Mouse (Mus musculus) testis, adult 2 months (tissue): ENCODE results near the gene Anapc7. TPM values are rescaled to one million over a fixed set of nuclear protein-coding genes. Genes with fewer than 3 reads are reported as not detected.

ENCODE experiments used
- H3K27ac ChIP-seq: fragments of 200-500 bp; 2 replicates; pipeline ENCODE4 v1.5.1; 2012; ENCODE audit warnings: low read depth, low read length; ENCODE audit not compliant: control insufficient read depth, insufficient read depth
- H3K27me3 ChIP-seq: fragments of 200-500 bp; 2 replicates; pipeline ENCODE4 v1.6.1; 2012; ENCODE audit warnings: mild to moderate bottlenecking, low read length, moderate library complexity; ENCODE audit not compliant: control insufficient read depth, insufficient read depth
- H3K36me3 ChIP-seq: fragments of 200-500 bp; 2 replicates; pipeline ENCODE4 v1.6.1; 2012; ENCODE audit warnings: mild to moderate bottlenecking, low read length; ENCODE audit not compliant: control insufficient read depth, insufficient read depth
- H3K4me1 ChIP-seq: fragments of 200-500 bp; 2 replicates; pipeline ENCODE4 v1.6.1; 2012; ENCODE audit warnings: low read length; ENCODE audit not compliant: control insufficient read depth, insufficient read depth
- H3K4me3 ChIP-seq: fragments of 200-500 bp; 2 replicates; pipeline ENCODE4 v1.5.1; 2012; ENCODE audit warnings: low read depth, mild to moderate bottlenecking, low read length, moderate library complexity, mixed read lengths; ENCODE audit not compliant: control insufficient read depth
- CTCF ChIP-seq: fragments of 200-500 bp; IDR thresholded peaks from 2 replicates; pipeline ENCODE4 v1.5.1; 2012; ENCODE audit warnings: low read depth, mild to moderate bottlenecking, inconsistent platforms, low read length, moderate library complexity; ENCODE audit not compliant: control insufficient read depth, insufficient read depth, insufficient replicate concordance
- POLR2A ChIP-seq: fragments of 200-500 bp; IDR thresholded peaks from 2 replicates; pipeline ENCODE4 v1.6.1; 2012; ENCODE audit warnings: low read depth, mild to moderate bottlenecking, inconsistent platforms, low read length, moderate library complexity; ENCODE audit not compliant: control insufficient read depth
- polyA plus RNA-seq: library from polyadenylated mRNA; depleted of rRNA; stranded (reverse); fragments of >200 nt; gene quantifications from 2 replicates; pipeline ENCODE4 v1.2.3, GENCODE M21; 2012

Gene Anapc7
- polyA plus RNA-seq, 1 experiment = 16.2 TPM

- TF ChIP-seq POLR2A (no peak), CTCF (no peak)
- no peaks in the 10 kb centered on the region for H3K27me3 ChIP-seq
- H3K36me3 ChIP-seq = peaks cover 5% of the 10 kb centered on the region
- H3K27ac ChIP-seq = no peak overlapping the region
- H3K4me1 ChIP-seq = no peaks in the 10 kb centered on the region
- no peak overlapping the region for H3K4me3 ChIP-seq
These were observed 18.7 kb downstream of the Anapc7 start for GRCm38 (mm10) chr5:122440095-122440630.

GRCm38 (mm10) chr5:122444492-122444891 is 23.0 kb downstream of the Anapc7 start:
- Histone ChIP-seq H3K27me3 (no peaks in the 10 kb centered on the region), H3K27ac (no peak overlapping the region), H3K4me1 (no peaks in the 10 kb centered on the region), H3K4me3 (no peak overlapping the region), H3K36me3 (peaks cover 2% of the 10 kb centered on the region)
- no peak for TF ChIP-seq POLR2A
- no peak for TF ChIP-seq CTCF

- no peak overlapping the region for H3K4me3 ChIP-seq
- H3K4me1 ChIP-seq = no peaks in the 10 kb centered on the region
- no peaks in the 10 kb centered on the region for H3K36me3 ChIP-seq
- no peaks in the 10 kb centered on the region for H3K27me3 ChIP-seq
- no peak overlapping the region for H3K27ac ChIP-seq
- TF ChIP-seq CTCF (no peak), POLR2A (no peak)
These were observed 23.6 kb downstream of the Anapc7 start for GRCm38 (mm10) chr5:122445051-122445610.

- H3K4me1 ChIP-seq = no peaks in the 10 kb centered on the region
- no peak for TF ChIP-seq POLR2A
- TF ChIP-seq CTCF = no peak
- H3K36me3 ChIP-seq = no peaks in the 10 kb centered on the region
- H3K27ac ChIP-seq = no peak overlapping the region
- no peaks in the 10 kb centered on the region for H3K27me3 ChIP-seq
- H3K4me3 ChIP-seq = no peak overlapping the region
These were observed 26.4 kb downstream of the Anapc7 start for GRCm38 (mm10) chr5:122447857-122448256.

GRCm38 (mm10) chr5:122448869-122449268 is 27.4 kb downstream of the Anapc7 start:
- H3K27me3 ChIP-seq = no peaks in the 10 kb centered on the region
- no peak overlapping the region for H3K27ac ChIP-seq
- no peaks in the 10 kb centered on the region for H3K4me1 ChIP-seq
- TF ChIP-seq POLR2A (no peak), CTCF (no peak)
- H3K4me3 ChIP-seq = no peak overlapping the region
- H3K36me3 ChIP-seq = no peaks in the 10 kb centered on the region

GRCm38 (mm10) chr5:122449946-122450345 is 28.5 kb downstream of the Anapc7 start:
- Histone ChIP-seq H3K36me3 (peaks cover 2% of the 10 kb centered on the region; the same call in 1 of the 2 replicates), H3K4me3 (no peak overlapping the region), H3K27ac (no peak overlapping the region), H3K27me3 (no peaks in the 10 kb centered on the region), H3K4me1 (no peaks in the 10 kb centered on the region)
- TF ChIP-seq POLR2A = no peak
- TF ChIP-seq CTCF = no peak

GRCm38 (mm10) chr5:122450913-122451317 is 29.4 kb downstream of the Anapc7 start:
- Histone ChIP-seq H3K27ac (no peak overlapping the region), H3K36me3 (peaks cover 5% of the 10 kb centered on the region)

More at GRCm38 (mm10) chr5:122450913-122451317, 29.4 kb downstream of the Anapc7 start:
- no peak overlapping the region for H3K4me3 ChIP-seq
- TF ChIP-seq CTCF (no peak), POLR2A (no peak)
- H3K4me1 ChIP-seq = no peaks in the 10 kb centered on the region
- no peaks in the 10 kb centered on the region for H3K27me3 ChIP-seq
